Mouse (Mus musculus): Measurements from ENCODE around the gene Nrcam.

Gene Nrcam

DNA sequence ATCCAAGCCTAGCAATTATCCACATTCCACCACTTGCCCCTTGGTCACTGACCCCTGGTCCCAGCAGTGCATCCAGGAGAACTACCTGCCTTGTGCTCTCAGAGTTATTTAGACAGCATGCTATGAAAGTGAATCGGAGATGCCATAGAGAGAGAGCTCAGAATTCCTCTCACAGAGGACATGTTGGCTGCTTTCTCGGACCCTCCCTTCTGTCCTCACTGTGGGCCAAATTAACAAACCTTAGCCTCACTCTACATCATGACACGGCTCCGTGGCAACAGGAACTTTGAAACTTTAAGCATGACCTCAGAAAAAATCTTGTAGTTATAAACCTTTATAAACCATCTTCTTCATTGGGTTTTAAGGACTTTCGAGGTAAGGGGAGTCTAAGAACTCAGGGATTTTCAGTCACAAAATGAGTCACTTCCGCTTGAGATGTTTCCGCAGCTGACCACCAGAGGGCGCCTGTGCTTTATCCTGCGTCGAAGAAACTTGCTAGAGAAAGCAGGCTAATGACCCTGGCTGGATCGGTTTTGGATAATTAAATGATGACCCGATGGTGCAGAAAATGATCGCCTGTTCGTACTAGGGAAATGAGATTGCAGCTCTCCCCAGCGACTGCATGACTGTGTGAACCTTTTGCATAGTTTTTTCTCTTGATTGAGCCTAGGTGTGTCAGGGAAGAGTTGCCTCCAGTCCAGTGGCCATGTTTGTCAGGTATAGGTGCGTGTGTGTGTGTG is 272.9 kb downstream of the Nrcam start:
- peak; percentile 11 for DNase-seq (ENCODE audit: extremely low read depth, insufficient read length, low spot score)

DNA sequence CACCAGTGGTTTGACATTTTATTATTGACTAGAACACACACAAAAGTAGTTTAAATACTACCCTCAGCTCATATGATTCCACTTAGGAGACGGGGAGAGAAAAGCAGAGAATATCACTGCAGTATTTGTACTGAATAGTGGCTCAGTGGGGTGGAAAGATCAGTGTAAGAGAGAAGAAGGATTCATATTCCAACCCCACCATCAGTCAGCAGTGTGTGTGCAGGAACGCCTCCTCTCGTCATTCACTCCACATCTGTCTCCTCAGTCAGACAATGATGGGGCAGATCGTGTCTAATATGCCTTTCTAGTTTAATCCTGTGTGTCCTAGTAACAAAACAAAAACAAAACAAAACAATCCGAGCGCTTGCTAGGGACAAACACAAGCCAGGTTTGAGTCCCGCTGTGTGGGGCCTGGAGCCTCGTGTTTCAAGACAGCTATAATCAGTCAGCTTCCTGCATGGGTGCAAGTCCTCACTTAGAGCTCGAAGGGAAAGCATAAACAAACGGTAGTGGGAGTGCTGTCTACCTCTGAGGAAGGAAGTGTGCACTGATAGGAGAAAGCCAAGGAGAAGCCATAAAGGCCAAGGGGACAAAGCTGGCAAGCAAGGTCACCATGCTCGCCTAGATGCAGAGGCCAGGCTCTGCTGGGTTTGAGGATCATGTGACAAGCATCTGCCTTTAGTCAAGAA is 273.7 kb downstream of the Nrcam start:
- DNase-seq (ENCODE audit: extremely low read depth, insufficient read length, low spot score), result no peak

DNA sequence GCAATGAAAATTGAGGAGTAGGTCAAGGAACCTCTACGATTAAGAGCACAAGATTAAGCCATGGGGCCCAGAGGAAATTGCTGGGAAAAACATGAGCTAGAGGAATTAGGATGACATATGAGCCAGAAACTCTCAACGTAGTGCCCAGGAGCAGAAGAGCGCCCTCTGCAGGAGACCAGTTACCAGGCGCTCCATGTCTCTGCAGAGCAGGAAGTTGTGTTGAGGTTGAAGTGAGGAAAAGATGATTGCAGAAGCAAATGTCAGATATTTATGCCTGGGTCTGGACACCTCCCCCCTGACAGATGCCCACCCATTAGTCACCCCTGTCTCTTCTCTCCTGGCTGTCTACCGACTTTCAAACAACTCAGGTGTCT is 274.3 kb downstream of the Nrcam start:
- DNase-seq (ENCODE audit: extremely low read depth, insufficient read length, low spot score), result no peak

DNA sequence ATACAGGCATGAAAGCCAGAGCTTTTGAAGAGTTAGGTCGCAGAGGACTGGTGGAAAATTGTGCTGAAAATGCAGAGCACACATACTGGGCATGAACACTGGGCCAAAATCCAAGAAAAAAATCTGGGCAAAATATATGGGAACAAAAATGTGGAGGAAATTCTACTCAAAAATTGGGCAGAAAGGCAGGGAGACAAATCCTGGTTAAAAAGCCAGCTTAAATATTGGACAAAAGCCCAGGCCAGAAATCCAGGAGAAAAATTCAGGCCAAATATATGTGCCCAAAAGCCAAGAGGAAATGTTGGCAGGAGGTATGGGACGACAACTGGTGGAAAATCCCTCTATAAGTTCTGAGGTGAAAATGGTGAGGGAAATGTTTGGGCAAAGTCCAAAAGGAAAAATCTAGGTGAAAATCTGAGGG is 288.3 kb downstream of the Nrcam start:
- DNase-seq (ENCODE audit: extremely low read depth, insufficient read length, low spot score), result no peak

DNA sequence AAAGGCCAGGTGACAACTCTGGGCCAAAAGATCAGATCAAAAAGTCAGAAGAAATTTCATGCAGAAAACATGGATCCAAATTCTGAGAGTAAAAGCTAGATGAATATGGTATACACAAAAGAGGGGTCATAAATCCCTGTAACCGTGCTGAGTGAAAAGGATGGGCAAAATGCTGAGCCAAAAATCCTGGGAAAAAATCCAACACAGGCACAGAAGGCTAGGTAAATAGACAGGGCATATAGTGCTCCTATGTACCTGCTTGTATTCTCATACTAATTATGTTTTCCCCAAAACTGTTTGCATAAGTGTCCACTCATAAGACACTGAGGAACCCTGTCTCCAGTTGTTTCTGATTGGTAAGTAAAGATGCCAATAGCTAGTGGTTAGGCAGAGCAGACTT is 288.8 kb downstream of the Nrcam start:
- DNase-seq (ENCODE audit: extremely low read depth, insufficient read length, low spot score), result no peak

DNA sequence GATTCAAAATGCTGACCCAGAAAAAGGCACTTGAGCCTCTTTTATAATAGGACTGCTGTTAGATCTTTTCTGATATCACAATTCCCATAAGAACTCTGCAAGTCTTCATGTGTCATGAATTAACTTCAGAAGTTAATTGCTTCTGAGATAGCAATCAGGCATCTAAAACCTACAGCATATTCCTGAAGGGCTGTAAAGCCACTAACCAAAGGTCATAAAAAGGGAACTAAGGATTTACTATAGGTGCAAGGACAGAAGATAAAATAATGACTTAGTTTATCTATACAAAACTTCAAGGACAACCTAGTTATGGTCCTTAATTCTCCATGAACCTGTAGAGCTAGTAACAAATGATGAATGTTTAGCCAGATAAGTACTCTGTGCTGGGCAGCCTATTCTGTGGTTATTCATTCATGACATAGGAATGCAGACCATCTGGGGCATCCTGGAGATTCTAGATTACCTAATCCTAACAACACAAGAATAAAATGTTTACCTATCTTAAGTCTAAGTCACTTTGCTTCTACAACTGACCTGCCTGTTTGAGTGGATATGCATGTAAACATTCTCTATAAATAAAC is 310.7 kb downstream of the Nrcam start:
- DNase-seq (ENCODE audit: extremely low read depth, insufficient read length, low spot score), result no peak

DNA sequence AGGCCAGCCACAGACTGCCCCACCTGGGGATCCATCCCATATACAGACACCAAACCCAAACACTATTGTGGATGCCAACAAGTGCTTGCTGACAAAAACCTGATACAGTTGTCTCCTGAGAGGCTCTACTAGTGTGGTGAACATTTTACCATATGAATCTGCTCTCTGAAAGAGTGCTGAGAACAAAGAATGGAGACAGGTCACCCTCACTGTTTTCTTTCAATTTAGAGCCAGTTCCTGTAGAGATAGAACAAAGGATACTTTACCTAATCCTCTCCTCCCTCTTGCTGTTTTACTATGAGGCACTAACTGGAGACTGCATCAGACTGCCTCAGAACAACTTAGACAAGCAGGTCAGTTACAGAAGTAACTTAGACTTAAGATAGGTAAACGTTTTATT is 311.9 kb downstream of the Nrcam start:
- no peak for DNase-seq (ENCODE audit: extremely low read depth, insufficient read length, low spot score)

Measured in 3134 (cell line).